Mouse (Mus musculus): ENCODE data around the gene Agbl4. TPM values are rescaled to one million over a fixed set of nuclear protein-coding genes. Genes with fewer than 3 reads are reported as not detected.

Gene Agbl4
- total RNA-seq (2021), result under 1 TPM; 0.28 to 0.34 TPM

GRCm38 (mm10) chr4:110397618-110398045 is at the start of gene Agbl4:
Gene Agbl4 (plus strand): TSS chr4:110397661.
- DNase-seq (ENCODE audit: low spot score), result peak; percentile 1

DNA sequence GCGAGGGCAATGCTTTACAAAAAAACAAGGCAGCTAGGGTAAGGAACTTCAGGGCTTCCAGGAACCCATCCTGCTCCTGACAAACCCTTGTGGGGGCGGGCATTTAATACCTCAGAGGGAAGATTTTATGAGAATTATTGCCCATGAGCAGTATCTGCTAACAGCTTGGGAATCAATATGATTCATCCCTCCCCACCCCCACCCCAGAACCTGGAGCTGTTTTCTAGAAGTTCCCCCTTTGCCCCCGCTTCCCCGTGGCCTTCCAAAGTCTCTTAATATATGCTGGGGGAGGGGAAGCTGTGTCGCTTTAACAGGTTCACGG is 46.6 kb upstream of the Agbl4 start:
- DNase-seq (ENCODE audit: low spot score), result no peak
- intact Hi-C loops (cut with DNase I), result no loop called here

More at GRCm38 (mm10) chr4:110397618-110398045, at the start of gene Agbl4:
- intact Hi-C loops (cut with DNase I), result no loop called here

- intact Hi-C loops (cut with DNase I), result no loop called here
- no peak for DNase-seq (ENCODE audit: low spot score)
Measured at GRCm38 (mm10) chr4:110351178-110352000, 46.1 kb upstream of the Agbl4 start, which contains the start of gene Elavl4. Gene Elavl4 (minus strand): TSS chr4:110351909.

- intact Hi-C loops (cut with DNase I), result no loop called here
- DNase-seq (ENCODE audit: low spot score), result no peak
Measured at GRCm38 (mm10) chr4:110352001-110352369, 45.5 kb upstream of the Agbl4 start.

DNA sequence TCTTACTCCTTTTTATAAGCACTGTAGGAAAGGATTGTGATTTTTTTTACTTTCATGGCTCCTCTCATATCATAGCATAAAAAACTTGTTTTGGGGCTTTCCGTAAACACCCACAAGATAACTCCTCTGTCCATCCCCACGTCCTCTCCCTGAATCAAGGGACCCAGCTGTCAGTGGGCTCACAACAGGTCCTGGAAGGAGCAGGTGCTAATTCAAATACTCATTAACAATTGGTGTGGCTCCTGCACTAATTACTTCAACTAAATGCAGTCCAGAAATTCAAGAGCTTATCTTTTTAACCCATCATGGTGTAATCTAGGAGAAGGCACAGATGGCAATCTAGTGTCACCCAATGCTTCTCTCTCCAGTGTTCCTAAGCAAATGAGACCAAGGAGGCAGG is 36.9 kb upstream of the Agbl4 start:
- DNase-seq (ENCODE audit: low spot score), result no peak
- intact Hi-C loops (cut with DNase I), result no loop called here

DNA sequence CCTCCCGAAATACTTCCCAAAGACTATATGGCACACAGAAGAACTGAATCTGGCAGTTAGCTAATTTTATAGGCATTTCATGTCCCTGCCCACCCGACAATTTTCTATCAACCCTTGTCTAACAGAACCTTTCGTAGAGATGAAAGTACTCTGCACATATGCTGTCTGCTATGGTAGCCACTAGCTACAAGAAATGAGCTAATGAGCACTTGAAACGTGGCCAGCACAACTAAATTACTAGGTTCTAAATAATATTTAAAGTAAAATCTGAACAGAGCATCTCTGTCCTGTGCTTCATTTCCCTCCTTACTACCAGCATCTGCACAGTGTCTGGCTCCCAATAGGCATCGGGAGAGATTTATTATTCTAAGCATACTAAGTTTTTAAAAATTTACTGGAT is 1.2 kb upstream of the Agbl4 start:
- intact Hi-C loops (cut with DNase I), result no loop called here
- DNase-seq (ENCODE audit: low spot score), result no peak

GRCm38 (mm10) chr4:110420306-110420705 is 22.8 kb downstream of the Agbl4 start:
- DNase-seq (ENCODE audit: low spot score), result no peak
- intact Hi-C loops (cut with DNase I), result no loop called here

GRCm38 (mm10) chr4:110427653-110428052 is 30.2 kb downstream of the Agbl4 start:
- intact Hi-C loops (cut with DNase I), result no loop called here
- no peak for DNase-seq (ENCODE audit: low spot score)

GRCm38 (mm10) chr4:110494371-110494770 is 96.9 kb downstream of the Agbl4 start:
- intact Hi-C loops (cut with DNase I), result loop anchor here (10.0 kb wide), 2 partner anchors 170 to 440 kb away; no protein-coding TSS in a partner anchor
- no peak for DNase-seq (ENCODE audit: low spot score)

DNA sequence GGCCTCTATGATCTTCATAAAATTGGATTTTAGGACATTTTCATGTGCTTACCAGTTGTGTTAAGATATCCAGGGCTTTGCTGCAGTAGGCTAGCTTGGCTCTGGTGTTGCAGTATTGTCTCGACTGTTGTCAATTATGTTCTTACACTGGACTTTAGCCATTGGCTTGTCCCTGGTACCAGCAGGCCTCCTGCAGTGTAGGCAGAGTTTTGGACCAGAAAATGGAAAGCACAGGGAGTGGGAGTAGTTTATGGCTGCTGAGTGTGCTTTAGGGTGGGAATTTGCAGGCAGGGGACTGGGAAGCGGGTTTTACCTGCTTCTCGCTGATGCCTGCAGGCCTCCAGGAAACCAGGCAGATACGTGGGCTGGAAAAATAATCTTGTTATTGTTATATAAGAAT is 132.3 kb downstream of the Agbl4 start:
- intact Hi-C loops (cut with DNase I), result no loop called here
- DNase-seq (ENCODE audit: low spot score), result no peak

GRCm38 (mm10) chr4:110549223-110549622 is 151.8 kb downstream of the Agbl4 start:
- intact Hi-C loops (cut with DNase I), result no loop called here
- no peak for DNase-seq (ENCODE audit: low spot score)

GRCm38 (mm10) chr4:110597726-110598283 is 200.3 kb downstream of the Agbl4 start:
- intact Hi-C loops (cut with DNase I), result no loop called here
- no peak for DNase-seq (ENCODE audit: low spot score)

- no peak for DNase-seq (ENCODE audit: low spot score)
- intact Hi-C loops (cut with DNase I), result no loop called here
Measured at GRCm38 (mm10) chr4:110641417-110641816, 244.0 kb downstream of the Agbl4 start.

DNA sequence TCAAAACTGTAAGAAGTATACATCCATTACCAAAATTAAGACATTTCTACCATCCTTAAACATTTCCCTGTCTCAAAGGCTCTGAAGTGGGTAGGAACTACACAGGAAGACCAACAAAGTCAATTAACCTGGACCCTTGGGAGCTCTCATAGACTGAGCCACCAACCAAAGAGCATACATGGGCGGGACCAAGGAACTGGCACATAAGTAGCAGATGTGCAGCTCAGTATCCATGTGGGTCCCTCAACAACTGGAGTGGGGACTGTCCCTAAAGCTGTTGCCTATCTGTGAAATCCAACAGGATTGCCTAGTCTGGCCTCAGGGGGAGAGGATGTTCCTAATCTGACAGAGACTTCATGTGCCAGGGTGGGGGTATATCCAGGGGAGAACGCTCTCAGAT is 265.5 kb downstream of the Agbl4 start:
- intact Hi-C loops (cut with DNase I), result no loop called here
- DNase-seq (ENCODE audit: low spot score), result no peak

GRCm38 (mm10) chr4:110674121-110674520 is 276.7 kb downstream of the Agbl4 start:
- intact Hi-C loops (cut with DNase I), result no loop called here
- DNase-seq (ENCODE audit: low spot score), result no peak

GRCm38 (mm10) chr4:110735141-110735540 is 337.7 kb downstream of the Agbl4 start:
- intact Hi-C loops (cut with DNase I), result no loop called here

GRCm38 (mm10) chr4:110757941-110758340 is 360.5 kb downstream of the Agbl4 start:
- intact Hi-C loops (cut with DNase I), result no loop called here
- no peak for DNase-seq (ENCODE audit: low spot score)

More at GRCm38 (mm10) chr4:110735141-110735540, 337.7 kb downstream of the Agbl4 start:
- no peak for DNase-seq (ENCODE audit: low spot score)

GRCm38 (mm10) chr4:110788596-110788995 is 391.1 kb downstream of the Agbl4 start:
- no peak for DNase-seq (ENCODE audit: low spot score)
- intact Hi-C loops (cut with DNase I), result no loop called here

GRCm38 (mm10) chr4:110799902-110800301 is 402.4 kb downstream of the Agbl4 start:
- intact Hi-C loops (cut with DNase I), result no loop called here
- DNase-seq (ENCODE audit: low spot score), result no peak

DNA sequence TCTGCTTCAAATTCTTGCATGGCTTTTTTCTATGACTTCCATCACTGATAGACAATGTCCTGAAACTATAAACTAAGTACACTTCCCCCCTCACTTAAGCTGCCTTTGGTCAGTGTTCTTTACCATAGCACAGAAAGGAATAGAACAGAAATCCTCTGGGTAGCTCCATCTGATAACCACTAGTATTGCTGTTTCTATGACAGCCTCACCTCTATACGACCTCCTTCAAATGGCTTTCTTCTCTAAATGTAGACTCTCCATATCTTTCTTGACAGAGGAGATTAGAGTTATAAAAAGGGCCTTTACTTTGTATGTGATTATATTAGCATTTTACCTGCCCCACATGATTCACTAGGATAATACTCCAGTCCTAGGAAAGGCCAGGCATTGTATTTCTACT is 413.5 kb downstream of the Agbl4 start:
- no peak for DNase-seq (ENCODE audit: low spot score)
- intact Hi-C loops (cut with DNase I), result no loop called here

DNA sequence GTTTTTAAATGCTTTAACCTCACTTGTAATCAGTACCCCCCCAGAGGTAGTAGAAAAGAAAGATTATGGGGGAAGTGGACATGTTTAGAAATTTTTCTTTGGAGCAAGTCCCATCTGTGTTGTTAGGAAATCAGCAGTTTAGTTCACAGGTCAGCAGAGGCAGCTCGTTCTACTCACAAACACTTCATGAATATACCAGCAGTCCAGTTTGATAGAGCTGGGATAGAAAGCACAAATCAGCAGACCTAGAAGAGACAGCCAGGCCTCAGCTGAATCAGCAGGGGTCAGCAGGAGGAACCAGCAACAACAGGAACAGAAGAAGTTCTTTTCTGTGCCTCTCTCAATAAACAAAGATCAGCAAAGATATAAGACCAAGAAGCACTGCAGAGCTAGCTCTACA is 435.3 kb downstream of the Agbl4 start:
- DNase-seq (ENCODE audit: low spot score), result no peak
- intact Hi-C loops (cut with DNase I), result no loop called here
